Mouse (Mus musculus): Measurements from ENCODE around the gene Zc3h18. TPM values are rescaled to one million over a fixed set of nuclear protein-coding genes. Genes with fewer than 3 reads are reported as not detected.
A peak's percentile ranks its signal among the peaks of the same experiment; 100 is the strongest.

Gene Zc3h18
- polyA plus RNA-seq, 1 experiment from 2014 or later: 19.0 TPM

- Histone ChIP-seq H3K4me3 (ENCODE audit: low read depth, low read length) (no peak overlapping the region), H3K36me3 (ENCODE audit: control insufficient read depth, insufficient read depth) (no peaks in the 10 kb centered on the region), H3K4me1 (ENCODE audit: control insufficient read depth, low read depth, low read length) (no peaks in the 10 kb centered on the region), H3K9ac (ENCODE audit: low read depth, low read length) (no peak overlapping the region), H3K27ac (ENCODE audit: low read length) (no peak overlapping the region), H3K4me2 (ENCODE audit: low read depth, low read length) (no peak overlapping the region), H3K27me3 (ENCODE audit: control insufficient read depth, insufficient read depth, low read depth, low read length) (peaks cover 6% of the 10 kb centered on the region), H3K9me3 (replicated peaks; ENCODE audit: control insufficient read depth, low read length) (no peaks in the 10 kb centered on the region)
- ATAC-seq (ENCODE audit: low read depth): no peak
- 67% methylated on average over 11 of the region's 11 CpGs for WGBS (ENCODE audit: insufficient replicate concordance)
These were observed 19.2 kb upstream of the Zc3h18 start for GRCm38 (mm10) chr8:122357202-122357601.

GRCm38 (mm10) chr8:122357641-122358040 lies 18.8 kb upstream of the Zc3h18 start:
- Histone ChIP-seq H3K4me2 (ENCODE audit: low read depth, low read length) (no peak overlapping the region), H3K4me3 (ENCODE audit: low read depth, low read length) (no peak overlapping the region), H3K27ac (ENCODE audit: low read length) (no peak overlapping the region), H3K9me3 (replicated peaks; ENCODE audit: control insufficient read depth, low read length) (no peaks in the 10 kb centered on the region), H3K27me3 (ENCODE audit: control insufficient read depth, insufficient read depth, low read depth, low read length) (peaks cover 6% of the 10 kb centered on the region), H3K4me1 (ENCODE audit: control insufficient read depth, low read depth, low read length) (no peaks in the 10 kb centered on the region), H3K9ac (ENCODE audit: low read depth, low read length) (no peak overlapping the region), H3K36me3 (ENCODE audit: control insufficient read depth, insufficient read depth) (no peaks in the 10 kb centered on the region)
- no peak for ATAC-seq (ENCODE audit: low read depth)
- 46% methylated on average over 5 of the region's 5 CpGs for WGBS (ENCODE audit: insufficient replicate concordance)

- Histone ChIP-seq H3K4me3 (ENCODE audit: low read depth, low read length) (no peak overlapping the region), H3K9me3 (replicated peaks; ENCODE audit: control insufficient read depth, low read length) (no peaks in the 10 kb centered on the region), H3K27ac (ENCODE audit: low read length) (no peak overlapping the region), H3K27me3 (ENCODE audit: control insufficient read depth, insufficient read depth, low read depth, low read length) (peaks cover 6% of the 10 kb centered on the region), H3K4me1 (ENCODE audit: control insufficient read depth, low read depth, low read length) (no peaks in the 10 kb centered on the region), H3K9ac (ENCODE audit: low read depth, low read length) (no peak overlapping the region), H3K4me2 (ENCODE audit: low read depth, low read length) (no peak overlapping the region), H3K36me3 (ENCODE audit: control insufficient read depth, insufficient read depth) (no peaks in the 10 kb centered on the region)
- 73% methylated on average over 15 of the region's 15 CpGs for WGBS (ENCODE audit: insufficient replicate concordance)
- no peak for ATAC-seq (ENCODE audit: low read depth)
These were observed 17.2 kb upstream of the Zc3h18 start for GRCm38 (mm10) chr8:122359111-122359775.

- Histone ChIP-seq H3K27ac (ENCODE audit: low read length) (no peak within 1 kb of the TSS), H3K4me3 (ENCODE audit: low read depth, low read length) (no peak within 1 kb of the TSS), H3K27me3 (ENCODE audit: control insufficient read depth, insufficient read depth, low read depth, low read length) (peaks cover 6% of the 10 kb centered on the region), H3K36me3 (ENCODE audit: control insufficient read depth, insufficient read depth) (no peaks in the 10 kb centered on the region), H3K9me3 (replicated peaks; ENCODE audit: control insufficient read depth, low read length) (no peaks in the 10 kb centered on the region), H3K9ac (ENCODE audit: low read depth, low read length) (no peak within 1 kb of the TSS), H3K4me2 (ENCODE audit: low read depth, low read length) (no peak within 1 kb of the TSS), H3K4me1 (ENCODE audit: control insufficient read depth, low read depth, low read length) (no peaks in the 10 kb centered on the region)
- 68% methylated on average over 7 of the region's 7 CpGs for WGBS (ENCODE audit: insufficient replicate concordance)
- no peak for ATAC-seq (ENCODE audit: low read depth)
These were observed 15.6 kb upstream of the Zc3h18 start, which contains the start of gene Trhr2 for GRCm38 (mm10) chr8:122360696-122361416. Gene Trhr2, minus strand, starts transcription at chr8:122360746.

GRCm38 (mm10) chr8:122362271-122362670 lies 14.1 kb upstream of the Zc3h18 start:
- H3K4me2 ChIP-seq (ENCODE audit: low read depth, low read length): no peak overlapping the region
- no peak overlapping the region for H3K27ac ChIP-seq (ENCODE audit: low read length)
- H3K27me3 ChIP-seq (ENCODE audit: control insufficient read depth, insufficient read depth, low read depth, low read length): peaks cover 6% of the 10 kb centered on the region
- H3K36me3 ChIP-seq (ENCODE audit: control insufficient read depth, insufficient read depth): no peaks in the 10 kb centered on the region
- WGBS (ENCODE audit: insufficient replicate concordance): 46% methylated on average over 5 of the region's 5 CpGs
- ATAC-seq (ENCODE audit: low read depth): no peak
- no peaks in the 10 kb centered on the region for H3K4me1 ChIP-seq (ENCODE audit: control insufficient read depth, low read depth, low read length)
- H3K9me3 ChIP-seq (replicated peaks; ENCODE audit: control insufficient read depth, low read length): no peaks in the 10 kb centered on the region
- no peak overlapping the region for H3K4me3 ChIP-seq (ENCODE audit: low read depth, low read length)
- H3K9ac ChIP-seq (ENCODE audit: low read depth, low read length): no peak overlapping the region

GRCm38 (mm10) chr8:122362967-122363366 lies 13.4 kb upstream of the Zc3h18 start:
- Histone ChIP-seq H3K9me3 (replicated peaks; ENCODE audit: control insufficient read depth, low read length) (no peaks in the 10 kb centered on the region), H3K27ac (ENCODE audit: low read length) (no peak overlapping the region), H3K4me1 (ENCODE audit: control insufficient read depth, low read depth, low read length) (no peaks in the 10 kb centered on the region), H3K9ac (ENCODE audit: low read depth, low read length) (no peak overlapping the region), H3K27me3 (ENCODE audit: control insufficient read depth, insufficient read depth, low read depth, low read length) (peaks cover 3% of the 10 kb centered on the region), H3K36me3 (ENCODE audit: control insufficient read depth, insufficient read depth) (no peaks in the 10 kb centered on the region), H3K4me2 (ENCODE audit: low read depth, low read length) (no peak overlapping the region), H3K4me3 (ENCODE audit: low read depth, low read length) (no peak overlapping the region)
- 30% methylated on average over 8 of the region's 8 CpGs for WGBS (ENCODE audit: insufficient replicate concordance)
- ATAC-seq (ENCODE audit: low read depth): no peak

GRCm38 (mm10) chr8:122368494-122368893 lies 7.9 kb upstream of the Zc3h18 start:
- Histone ChIP-seq H3K9ac (ENCODE audit: low read depth, low read length) (no peak overlapping the region), H3K27me3 (ENCODE audit: control insufficient read depth, insufficient read depth, low read depth, low read length) (no peaks in the 10 kb centered on the region; the same call in 1 of the 2 replicates), H3K9me3 (replicated peaks; ENCODE audit: control insufficient read depth, low read length) (no peaks in the 10 kb centered on the region), H3K4me2 (ENCODE audit: low read depth, low read length) (no peak overlapping the region), H3K4me3 (ENCODE audit: low read depth, low read length) (no peak overlapping the region), H3K36me3 (ENCODE audit: control insufficient read depth, insufficient read depth) (no peaks in the 10 kb centered on the region), H3K27ac (ENCODE audit: low read length) (no peak overlapping the region), H3K4me1 (ENCODE audit: control insufficient read depth, low read depth, low read length) (peaks cover 7% of the 10 kb centered on the region)
- no peak for ATAC-seq (ENCODE audit: low read depth)
- 75% methylated on average over 10 of the region's 10 CpGs for WGBS (ENCODE audit: insufficient replicate concordance)

- Histone ChIP-seq H3K9ac (ENCODE audit: low read depth, low read length) (peak overlapping the region; percentile 24; the same call in 1 of the 2 replicates), H3K4me3 (ENCODE audit: low read depth, low read length) (no peak overlapping the region)
These were observed 6.7 kb upstream of the Zc3h18 start for GRCm38 (mm10) chr8:122369665-122370064.

GRCm38 (mm10) chr8:122371706-122372105 lies 4.7 kb upstream of the Zc3h18 start:
- no peak for ATAC-seq (ENCODE audit: low read depth)
- Histone ChIP-seq H3K4me1 (ENCODE audit: control insufficient read depth, low read depth, low read length) (peaks cover 14% of the 10 kb centered on the region), H3K9ac (ENCODE audit: low read depth, low read length) (no peak overlapping the region), H3K27ac (ENCODE audit: low read length) (no peak overlapping the region), H3K27me3 (ENCODE audit: control insufficient read depth, insufficient read depth, low read depth, low read length) (no peaks in the 10 kb centered on the region), H3K36me3 (ENCODE audit: control insufficient read depth, insufficient read depth) (no peaks in the 10 kb centered on the region), H3K9me3 (replicated peaks; ENCODE audit: control insufficient read depth, low read length) (no peaks in the 10 kb centered on the region), H3K4me2 (ENCODE audit: low read depth, low read length) (no peak overlapping the region), H3K4me3 (ENCODE audit: low read depth, low read length) (no peak overlapping the region)
- WGBS (ENCODE audit: insufficient replicate concordance): 43% methylated on average over 6 of the region's 6 CpGs

More at GRCm38 (mm10) chr8:122369665-122370064, 6.7 kb upstream of the Zc3h18 start:
- Histone ChIP-seq H3K4me2 (ENCODE audit: low read depth, low read length) (no peak overlapping the region), H3K27me3 (ENCODE audit: control insufficient read depth, insufficient read depth, low read depth, low read length) (no peaks in the 10 kb centered on the region), H3K4me1 (ENCODE audit: control insufficient read depth, low read depth, low read length) (peaks cover 7% of the 10 kb centered on the region), H3K27ac (ENCODE audit: low read length) (no peak overlapping the region), H3K36me3 (ENCODE audit: control insufficient read depth, insufficient read depth) (no peaks in the 10 kb centered on the region), H3K9me3 (replicated peaks; ENCODE audit: control insufficient read depth, low read length) (no peaks in the 10 kb centered on the region)
- 9% methylated on average over 9 of the region's 9 CpGs for WGBS (ENCODE audit: insufficient replicate concordance)
- ATAC-seq (ENCODE audit: low read depth): peak; percentile 64

Data from liver, embryonic 16.5 days (tissue).